Mouse (Mus musculus): ENCODE results near the gene Aym1. TPM values are rescaled to one million over a fixed set of nuclear protein-coding genes. Genes with fewer than 3 reads are reported as not detected.

Aym1 gene
- total RNA-seq, 1 experiment from 2014 or later = not detected

Small RNA genes within 50 kb of the gene (microRNA-seq; reads per million reads assigned to microRNA genes)
- gene Mir7229 (0 reads per million in 2 experiments), gene Mir7230 (0 reads per million in 2 experiments)

Other genes starting within 250 kb of the Aym1 start
- gene 2900026A02Rik, start 136.1 kb upstream of the Aym1 start, total RNA-seq (2021) = 12.6 and 17.8 TPM in 2 replicates
- not detected in 2 replicates for gene Tmem211, start 130.4 kb upstream of the Aym1 start, total RNA-seq (2021)
- gene Sgsm1, start 46.5 kb upstream of the Aym1 start, total RNA-seq (2021) = 7.8 and 14.5 TPM in 2 replicates
- gene Wscd2, start 133.0 kb downstream of the Aym1 start, total RNA-seq (2021) = 3.4 and 5.8 TPM in 2 replicates

Measured in adrenal gland, postnatal 25 days (tissue).